ENCODE assay signal across 8 mouse cellular contexts in the genomic region with DNA sequence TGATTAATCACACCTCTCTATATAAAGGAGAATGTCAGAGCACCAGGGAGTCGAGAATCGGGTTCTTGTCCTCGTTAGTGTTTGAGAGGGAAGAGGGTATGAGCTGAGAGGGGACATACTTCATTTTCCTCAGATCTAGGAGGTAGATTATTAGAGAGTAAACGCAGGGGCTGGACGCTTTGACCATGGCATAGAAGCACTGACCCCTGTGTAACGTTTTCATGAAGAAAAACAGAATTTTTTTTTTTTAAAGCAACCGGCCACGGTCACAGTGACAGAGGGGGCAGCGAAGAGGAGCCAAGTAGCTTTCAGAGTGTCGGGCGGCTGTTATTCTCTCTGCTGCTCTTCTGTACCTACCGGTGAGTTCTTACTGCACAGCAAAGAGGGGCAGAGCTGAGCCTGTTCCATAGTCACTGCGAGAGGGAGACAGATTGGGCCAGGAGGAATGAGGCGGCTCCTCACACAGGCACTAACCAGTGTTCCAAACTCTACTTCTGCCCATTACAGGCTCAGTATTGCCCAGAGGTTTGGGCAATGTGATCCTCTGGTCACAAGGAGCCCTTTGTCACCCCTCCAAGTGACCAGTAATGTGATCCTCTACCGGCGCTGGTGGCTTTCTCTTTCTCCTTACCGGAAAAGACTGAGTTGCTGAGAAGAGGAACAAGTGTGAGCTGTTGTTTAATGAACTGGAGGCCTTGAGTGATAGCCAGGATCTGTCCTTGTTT. TPM values are rescaled to one million over a fixed set of nuclear protein-coding genes. Genes with fewer than 3 reads are reported as not detected.
DNase-seq lines count a peak whose midpoint lies in the region; ATAC-seq and TF ChIP-seq lines count a peak whose summit lies in the region.

No protein-coding gene starts in this region.

- intact Hi-C loops in heart, postnatal 14 days (cut with DNase I): loop anchor here (5.0 kb wide), 3 partner anchors 315 to 400 kb away; partner anchors contain the start of genes Btnl9 and Zfp62

- TF ChIP-seq CTCF in cerebellum, adult 2 months (IDR thresholded peaks at IDR 0.05; ENCODE audit: borderline replicate concordance, insufficient read depth, low read depth, low read length): no peak
- no peak for TF ChIP-seq CTCF in olfactory bulb, adult 2 months (IDR thresholded peaks at IDR 0.05; ENCODE audit: insufficient read depth, low read depth, low read length)

- peak; percentile 14 to 30 for DNase-seq in cerebellum, adult 2 months
- no peak for DNase-seq in cerebellum, adult 8-10 months
- peak; percentile 77 for DNase-seq in adipocyte (ENCODE audit: low spot score)
- peak; percentile 37 to 59 for DNase-seq in heart, postnatal 14 days
- DNase-seq in layer of hippocampus, adult 18-20 months (ENCODE audit: low spot score in 2 of 2): peak; percentile 16 to 30
- DNase-seq in lung, postnatal 10 days: peak; percentile 52

- H3K4me1 ChIP-seq in cerebellum, adult 2 months (ENCODE audit: control insufficient read depth, insufficient read depth, low read length): no peaks in the 10 kb centered on the region
- peaks cover 11% of the 10 kb centered on the region for H3K4me1 ChIP-seq in olfactory bulb, adult 2 months (ENCODE audit: control insufficient read depth, insufficient read depth, low read length)

- no peak for TF ChIP-seq POLR2A in cerebellum, adult 2 months (IDR thresholded peaks at IDR 0.05; ENCODE audit: borderline replicate concordance, insufficient read depth, low read length)
- TF ChIP-seq POLR2A in olfactory bulb, adult 2 months (IDR thresholded peaks at IDR 0.05; ENCODE audit: insufficient read depth, low read depth, low read length): no peak

- H3K27ac ChIP-seq in cerebellum, adult 2 months (ENCODE audit: insufficient read depth, low read length): peak overlapping the region; percentile 31; the same call in 1 of the 2 replicates
- H3K27ac ChIP-seq in olfactory bulb, adult 2 months (ENCODE audit: insufficient read depth, low read depth, low read length): peak overlapping the region; percentile 71

- no peaks in the 10 kb centered on the region for H3K27me3 ChIP-seq in cerebellum, adult 2 months (ENCODE audit: control insufficient read depth, insufficient read depth, low read length)

- 6% methylated on average over 17 of the region's 17 CpGs for WGBS in cerebellum, adult 2 months
- 16% methylated on average over 17 of the region's 17 CpGs for WGBS in olfactory bulb, adult 2 months

- H3K4me3 ChIP-seq in cerebellum, adult 2 months (replicated peaks; ENCODE audit: insufficient read depth, low read depth, low read length): peak overlapping the region; percentile 89
- H3K4me3 ChIP-seq in olfactory bulb, adult 2 months (ENCODE audit: insufficient read depth, low read depth, low read length): peak overlapping the region; percentile 56

- peak; percentile 40 for ATAC-seq in erythroid progenitor cell, adult 5-6 weeks (replicated peaks; ENCODE audit: low FRiP score, poor library complexity, severe bottlenecking)

RNA-seq across cellular contexts. Expression of gene Irgm1, which starts 0.5 kb away (rescaled TPM):
- polyA plus RNA-seq in cerebellum, adult 2 months (2012; rRNA removed): 6.5 and 7.1 TPM in 2 replicates
- 50.3 and 55.5 TPM in 2 replicates for total RNA-seq in erythroid progenitor cell, adult 5-6 weeks (2015; ENCODE audit: low replicate concordance)
- 51.0 and 53.7 TPM in 2 replicates for total RNA-seq in erythroid progenitor cell, adult 5-6 weeks (2017; ENCODE audit: low replicate concordance)
- total RNA-seq in heart, postnatal 14 days (2021): 1 to 10 TPM; 7.1 to 7.2 TPM
- 1 to 10 TPM; 5.6 to 5.8 TPM for total RNA-seq in layer of hippocampus, adult 18-20 months (2021)
- 204 TPM in 1 of 2 replicates, not detected in the other for polyA plus RNA-seq in olfactory bulb, adult 2 months (2012; ENCODE audit: insufficient read depth, insufficient read length, low replicate concordance, missing spikeins)

RNA-seq across cellular contexts. Expression of gene Gm5431, which starts 30.0 kb away (rescaled TPM):
- polyA plus RNA-seq in cerebellum, adult 2 months (2012; rRNA removed): 0.06 and 0.08 TPM in 2 replicates
- 0.72 and 1.7 TPM in 2 replicates for total RNA-seq in erythroid progenitor cell, adult 5-6 weeks (2015; ENCODE audit: low replicate concordance)
- 0.64 and 1.5 TPM in 2 replicates for total RNA-seq in erythroid progenitor cell, adult 5-6 weeks (2017; ENCODE audit: low replicate concordance)
- total RNA-seq in heart, postnatal 14 days (2021): 1 to 10 TPM in 1 of 2 experiments, under 1 TPM in 1; 0.85 to 1.3 TPM
- total RNA-seq in layer of hippocampus, adult 18-20 months (2021): under 1 TPM in 1 of 2 experiments, not detected in 1; 0.23 TPM
- polyA plus RNA-seq in olfactory bulb, adult 2 months (2012; ENCODE audit: insufficient read depth, insufficient read length, low replicate concordance, missing spikeins): not detected in 2 replicates

RNA-seq across cellular contexts. Expression of gene Gm12184, which starts 45.5 kb away (rescaled TPM):
- polyA plus RNA-seq in cerebellum, adult 2 months (2012; rRNA removed): 30.1 and 34.0 TPM in 2 replicates
- total RNA-seq in erythroid progenitor cell, adult 5-6 weeks (2015; ENCODE audit: low replicate concordance): 2.9 TPM in 1 of 2 replicates, not detected in the other
- 9.6 TPM in 1 of 2 replicates, not detected in the other for total RNA-seq in erythroid progenitor cell, adult 5-6 weeks (2017; ENCODE audit: low replicate concordance)
- total RNA-seq in heart, postnatal 14 days (2021): 1 to 10 TPM; 2.6 to 3.0 TPM
- 1 to 10 TPM in 1 of 2 experiments, under 1 TPM in 1; 0.38 to 1.1 TPM for total RNA-seq in layer of hippocampus, adult 18-20 months (2021)
- polyA plus RNA-seq in olfactory bulb, adult 2 months (2012; ENCODE audit: insufficient read depth, insufficient read length, low replicate concordance, missing spikeins): not detected in 2 replicates

RNA-seq across cellular contexts. Expression of gene Trim7, which starts 46.0 kb away (rescaled TPM):
- 4.2 and 4.7 TPM in 2 replicates for polyA plus RNA-seq in cerebellum, adult 2 months (2012; rRNA removed)
- 0.42 TPM in 1 of 2 replicates, not detected in the other for total RNA-seq in erythroid progenitor cell, adult 5-6 weeks (2015; ENCODE audit: low replicate concordance)
- 1.0 TPM in 1 of 2 replicates, not detected in the other for total RNA-seq in erythroid progenitor cell, adult 5-6 weeks (2017; ENCODE audit: low replicate concordance)
- total RNA-seq in heart, postnatal 14 days (2021): 10 to 100 TPM; 23.4 to 23.9 TPM
- 1 to 10 TPM; 1.9 to 2.4 TPM for total RNA-seq in layer of hippocampus, adult 18-20 months (2021)
- polyA plus RNA-seq in olfactory bulb, adult 2 months (2012; ENCODE audit: insufficient read depth, insufficient read length, low replicate concordance, missing spikeins): not detected in 2 replicates

RNA-seq across cellular contexts. Expression of gene Trim41, which starts 54.8 kb away (rescaled TPM):
- 42.3 and 45.0 TPM in 2 replicates for polyA plus RNA-seq in cerebellum, adult 2 months (2012; rRNA removed)
- total RNA-seq in erythroid progenitor cell, adult 5-6 weeks (2015; ENCODE audit: low replicate concordance): 8.8 and 10.1 TPM in 2 replicates
- total RNA-seq in erythroid progenitor cell, adult 5-6 weeks (2017; ENCODE audit: low replicate concordance): 17.5 and 41.5 TPM in 2 replicates
- total RNA-seq in heart, postnatal 14 days (2021): 10 to 100 TPM; 26.4 to 27.0 TPM
- total RNA-seq in layer of hippocampus, adult 18-20 months (2021): 10 to 100 TPM; 58.1 to 62.3 TPM
- polyA plus RNA-seq in olfactory bulb, adult 2 months (2012; ENCODE audit: insufficient read depth, insufficient read length, low replicate concordance, missing spikeins): not detected in 2 replicates

Comparison
In these comparisons a context has a peak if more than half of its experiments do, and no peak if none do; other contexts are left out.
1. RNA of gene Irgm1, which starts 0.5 kb away (total RNA-seq): 50.3 to 55.5 TPM in erythroid progenitor cell, adult 5-6 weeks; 7.1 to 7.2 TPM in heart, postnatal 14 days and 5.6 to 5.8 TPM in layer of hippocampus, adult 18-20 months; every median in the first group is over 4 times any median in the second.